Mouse (Mus musculus): ENCODE data around the gene Ttc29. TPM values are rescaled to one million over a fixed set of nuclear protein-coding genes. Genes with fewer than 3 reads are reported as not detected.

The Ttc29 gene
- 0.06 and 0.17 TPM in 2 replicates for polyA plus RNA-seq (2012; rRNA removed)

DNA sequence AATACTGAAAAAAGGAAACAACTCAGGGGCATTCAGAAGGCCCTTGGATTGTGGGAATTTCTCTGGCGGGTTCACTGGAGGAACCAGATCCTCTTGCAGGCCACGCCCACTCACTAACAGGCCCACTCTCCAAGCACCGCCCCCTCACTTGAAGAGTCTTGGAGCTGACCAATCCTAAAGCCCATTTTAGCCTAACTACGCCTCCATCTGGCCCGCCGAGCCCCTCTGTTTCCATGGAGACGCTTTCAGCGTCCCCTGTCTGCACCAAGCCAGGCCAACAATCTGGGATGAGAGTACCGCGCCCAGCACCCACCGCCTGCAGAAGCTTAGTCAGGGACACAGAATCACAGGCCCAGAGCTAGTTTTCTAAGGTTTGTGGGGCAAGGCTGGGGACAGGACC, at the start of gene Ttc29:
Gene Ttc29, plus strand, starts transcription at position 224 of the 400 bp plus-strand sequence.

DNA sequence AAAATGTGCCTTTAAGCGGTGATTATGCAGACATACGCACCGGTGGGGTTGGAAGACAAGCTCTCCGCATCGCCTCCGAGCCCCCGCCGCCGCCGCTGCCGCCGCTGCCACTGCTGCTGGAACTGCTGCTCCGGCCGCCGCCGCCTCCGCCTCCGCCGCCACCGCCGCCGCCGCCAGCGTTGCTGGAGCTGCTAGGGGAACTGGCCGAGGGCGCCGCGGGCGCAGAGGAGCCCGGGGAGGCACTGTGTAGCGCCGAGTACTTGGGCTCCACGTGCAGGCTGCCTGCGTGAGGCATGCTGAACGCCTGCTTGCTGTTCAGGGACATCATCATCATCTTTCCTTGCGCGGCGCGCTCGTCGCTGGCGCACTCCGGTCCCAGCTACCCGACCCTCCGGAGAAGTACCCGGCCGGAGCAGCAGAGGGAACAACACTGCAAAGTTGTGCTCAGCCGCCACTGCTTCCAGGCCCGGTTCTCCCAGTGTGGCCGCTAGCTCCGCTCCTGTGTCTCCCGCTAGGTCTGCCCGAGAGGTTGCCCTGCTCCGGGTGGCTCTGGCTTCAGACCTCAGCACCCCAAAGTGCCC, 223.1 kb downstream of the Ttc29 start, which contains the start of gene Pou4f2:
Gene Pou4f2, minus strand, starts transcription at position 575 of the 581 bp plus-strand sequence.

Other genes starting within 250 kb of the Ttc29 start
- gene Pou4f2, start 223.3 kb downstream of the Ttc29 start, polyA plus RNA-seq (2012; rRNA removed) = 1.1 and 1.6 TPM in 2 replicates

All from central nervous system, embryonic 11.5 days (tissue).